Mouse (Mus musculus) right cerebral cortex, postnatal 25 days (tissue): ENCODE measurements around the gene Klhl32.

ENCODE experiments used
- DNase-seq: peaks from one replicate; pipeline ENCODE4 v3.0.0; 2022

The Klhl32 gene

GRCm38 (mm10) chr4:24626686-24627085, 224.2 kb downstream of the Klhl32 start:
- DNase-seq = no peak

- DNase-seq = no peak
Measured at GRCm38 (mm10) chr4:24625951-24626584, 224.9 kb downstream of the Klhl32 start.

GRCm38 (mm10) chr4:24621422-24622187, 229.3 kb downstream of the Klhl32 start:
- DNase-seq = peak; percentile 61

- no peak for DNase-seq
Measured at GRCm38 (mm10) chr4:24620440-24620839, 230.5 kb downstream of the Klhl32 start.

GRCm38 (mm10) chr4:24620005-24620404, 230.9 kb downstream of the Klhl32 start:
- DNase-seq = no peak

GRCm38 (mm10) chr4:24609564-24609963, 241.4 kb downstream of the Klhl32 start:
- DNase-seq = no peak

- no peak for DNase-seq
Measured at GRCm38 (mm10) chr4:24609085-24609484, 241.8 kb downstream of the Klhl32 start.

GRCm38 (mm10) chr4:24601711-24602110, 249.2 kb downstream of the Klhl32 start:
- DNase-seq = no peak

- no peak for DNase-seq
Measured at GRCm38 (mm10) chr4:24598637-24599036, 252.3 kb downstream of the Klhl32 start.

- DNase-seq = no peak
Measured at GRCm38 (mm10) chr4:24596942-24597611, 253.8 kb downstream of the Klhl32 start.

GRCm38 (mm10) chr4:24594824-24595223, 256.1 kb downstream of the Klhl32 start:
- no peak for DNase-seq

GRCm38 (mm10) chr4:24583997-24584396, 266.9 kb downstream of the Klhl32 start:
- DNase-seq = no peak

GRCm38 (mm10) chr4:24582295-24582694, 268.6 kb downstream of the Klhl32 start:
- no peak for DNase-seq

- no peak for DNase-seq
Measured at GRCm38 (mm10) chr4:24577594-24577993, 273.3 kb downstream of the Klhl32 start.

GRCm38 (mm10) chr4:24574276-24574675, 276.6 kb downstream of the Klhl32 start:
- peak; percentile 78 for DNase-seq

GRCm38 (mm10) chr4:24568989-24569556, 281.9 kb downstream of the Klhl32 start:
- DNase-seq = no peak

- DNase-seq = no peak
Measured at GRCm38 (mm10) chr4:24568026-24568425, 282.9 kb downstream of the Klhl32 start.
